Mouse (Mus musculus) lung, adult 2 months (tissue): ENCODE results near the gene Cfap58.

ENCODE experiments used
- CTCF ChIP-seq: fragments of 200-500 bp; IDR thresholded peaks from 2 replicates; pipeline ENCODE4 v1.5.1; 2011; ENCODE audit warnings: mild to moderate bottlenecking, low read length, control low read depth; ENCODE audit not compliant: insufficient read depth
- POLR2A ChIP-seq: fragments of 200-500 bp; IDR thresholded peaks from 2 replicates; pipeline ENCODE4 v1.6.1; 2011; ENCODE audit warnings: low read depth, mild to moderate bottlenecking, control low read depth, low read length, borderline replicate concordance; ENCODE audit errors: extremely low read depth

GRCm38 (mm10) chr19:47958181-47958580 lies 20.7 kb downstream of the Cfap58 start:
- TF ChIP-seq CTCF (no peak), POLR2A (no peak)
